Mouse (Mus musculus) layer of hippocampus, adult 11-12 months (tissue): ENCODE results near the gene Rplp0.

Experiments
- DNase-seq: peaks from one replicate; pipeline ENCODE4 v3.0.0; 2022; ENCODE audit warnings: low spot score

The Rplp0 gene

GRCm38 (mm10) chr5:115526456-115527202, 32.6 kb upstream of the Rplp0 start:
- no peak for DNase-seq

- no peak for DNase-seq
Observed at GRCm38 (mm10) chr5:115528128-115528527, 31.1 kb upstream of the Rplp0 start.

- DNase-seq: no peak
Observed at GRCm38 (mm10) chr5:115529364-115529741, 29.9 kb upstream of the Rplp0 start.

GRCm38 (mm10) chr5:115529742-115530446, 29.4 kb upstream of the Rplp0 start:
- no peak for DNase-seq

- no peak for DNase-seq
Observed at GRCm38 (mm10) chr5:115530447-115530809, 28.8 kb upstream of the Rplp0 start.

- DNase-seq: peak; percentile 67
Observed at GRCm38 (mm10) chr5:115531671-115532270, 27.5 kb upstream of the Rplp0 start.

- no peak for DNase-seq
Observed at GRCm38 (mm10) chr5:115534290-115534731, 25.0 kb upstream of the Rplp0 start.

GRCm38 (mm10) chr5:115534856-115535255, 24.4 kb upstream of the Rplp0 start:
- DNase-seq: no peak

- DNase-seq: no peak
Observed at GRCm38 (mm10) chr5:115535635-115536034, 23.6 kb upstream of the Rplp0 start.

GRCm38 (mm10) chr5:115538017-115538692, 21.1 kb upstream of the Rplp0 start:
- DNase-seq: no peak

GRCm38 (mm10) chr5:115538693-115539043, 20.6 kb upstream of the Rplp0 start:
- peak; percentile 95 for DNase-seq

- no peak for DNase-seq
Observed at GRCm38 (mm10) chr5:115542635-115543384, 16.5 kb upstream of the Rplp0 start.

GRCm38 (mm10) chr5:115543509-115544253, 15.6 kb upstream of the Rplp0 start:
- DNase-seq: peak; percentile 73

GRCm38 (mm10) chr5:115544655-115545185, 14.5 kb upstream of the Rplp0 start:
- no peak for DNase-seq

- DNase-seq: no peak
Observed at GRCm38 (mm10) chr5:115545636-115546035, 13.6 kb upstream of the Rplp0 start.

- no peak for DNase-seq
Observed at GRCm38 (mm10) chr5:115546536-115546935, 12.7 kb upstream of the Rplp0 start.

- no peak for DNase-seq
Observed at GRCm38 (mm10) chr5:115547014-115547413, 12.3 kb upstream of the Rplp0 start.

GRCm38 (mm10) chr5:115547421-115547820, 11.8 kb upstream of the Rplp0 start:
- no peak for DNase-seq

GRCm38 (mm10) chr5:115548501-115549285, 10.6 kb upstream of the Rplp0 start:
- no peak for DNase-seq

- no peak for DNase-seq
Observed at GRCm38 (mm10) chr5:115550482-115551005, 8.7 kb upstream of the Rplp0 start.
